Mouse (Mus musculus) myocyte (in vitro differentiated cells): Measurements from ENCODE around the gene Tmed6. TPM values are rescaled to one million over a fixed set of nuclear protein-coding genes. Genes with fewer than 3 reads are reported as not detected.

Experiments used
- H3K27me3 ChIP-seq: one replicate; pipeline ENCODE4 v1.6.1; 2011; ENCODE audit not compliant: control insufficient read depth, insufficient read depth, insufficient read length
- H3K36me3 ChIP-seq: one replicate; pipeline ENCODE4 v1.6.1; 2011; ENCODE audit not compliant: control insufficient read depth, insufficient read depth
- H3K4me2 ChIP-seq: one replicate; pipeline ENCODE4 v1.6.1; 2011; ENCODE audit warnings: low read depth, control low read depth
- H3K4me3 ChIP-seq: one replicate; pipeline ENCODE4 v1.5.1; 2011; ENCODE audit warnings: mild to moderate bottlenecking, control low read depth, moderate library complexity
- H3K79me2 ChIP-seq: one replicate; pipeline ENCODE4 v1.6.1; 2011; ENCODE audit not compliant: control insufficient read depth, insufficient read depth
- H3ac ChIP-seq: one replicate; pipeline ENCODE4 v1.6.1; 2011; ENCODE audit not compliant: control insufficient read depth, insufficient read length
- CEBPB ChIP-seq: IDR thresholded peaks from 2 replicates; pipeline ENCODE4 v1.6.1; 2011; ENCODE audit warnings: mild to moderate bottlenecking, moderate library complexity; ENCODE audit not compliant: poor library complexity, insufficient read depth, severe bottlenecking
- E2F4 ChIP-seq: IDR thresholded peaks from one replicate; pipeline ENCODE4 v1.6.1; 2011; ENCODE audit warnings: mild to moderate bottlenecking, control low read depth, moderate library complexity; ENCODE audit not compliant: insufficient read depth
- MAX ChIP-seq: IDR thresholded peaks from one replicate; pipeline ENCODE4 v1.6.1; 2011; ENCODE audit warnings: low read depth, mild to moderate bottlenecking, control low read depth
- MYOD1 ChIP-seq, 3 experiments: IDR thresholded peaks; one replicate each; pipeline ENCODE4 v1.6.1; 2011; ENCODE audit warnings: control low read depth in 2 of 3, low read depth in 2 of 3, mild to moderate bottlenecking in 2 of 3, moderate library complexity in 1 of 3; ENCODE audit not compliant: insufficient read length in 2 of 3, control insufficient read depth in 1 of 3
- MYOG ChIP-seq, 3 experiments: IDR thresholded peaks; one replicate each; pipeline ENCODE4 v1.6.1; 2011; ENCODE audit warnings: control low read depth in 2 of 3, low read depth in 2 of 3, mild to moderate bottlenecking in 2 of 3; ENCODE audit not compliant: insufficient read length in 2 of 3, control insufficient read depth in 1 of 3, insufficient read depth in 1 of 3
- POLR2A ChIP-seq: IDR thresholded peaks from one replicate; pipeline ENCODE4 v1.6.1; 2011; ENCODE audit warnings: low read depth, mild to moderate bottlenecking, control low read depth, moderate library complexity; ENCODE audit not compliant: insufficient read length
- POLR2AphosphoS2 ChIP-seq: IDR thresholded peaks from one replicate; pipeline ENCODE4 v1.6.1; 2011; ENCODE audit warnings: low read depth, control low read depth; ENCODE audit not compliant: insufficient read length
- REST ChIP-seq: IDR thresholded peaks from one replicate; pipeline ENCODE4 v1.6.1; 2011; ENCODE audit warnings: mild to moderate bottlenecking, control low read depth, moderate library complexity; ENCODE audit not compliant: insufficient read depth, insufficient read length
- SRF ChIP-seq: IDR thresholded peaks from one replicate; pipeline ENCODE4 v1.6.1; 2011; ENCODE audit warnings: low read depth; ENCODE audit not compliant: control insufficient read depth, insufficient read length
- TCF12 ChIP-seq: IDR thresholded peaks from one replicate; pipeline ENCODE4 v1.6.1; 2011; ENCODE audit warnings: mild to moderate bottlenecking, control low read depth; ENCODE audit not compliant: poor library complexity, insufficient read depth, severe bottlenecking
- TCF3 ChIP-seq: IDR thresholded peaks from one replicate; pipeline ENCODE4 v1.6.1; 2011; ENCODE audit warnings: low read depth, control low read depth; ENCODE audit not compliant: insufficient read length
- USF1 ChIP-seq: IDR thresholded peaks from one replicate; pipeline ENCODE4 v1.6.1; 2011; ENCODE audit warnings: low read depth, mild to moderate bottlenecking, control low read depth, moderate library complexity
- polyA plus RNA-seq: library from polyadenylated mRNA; unstranded; fragments of >200 nt; fragmentation: generic; extraction: Trizol; gene quantifications from one replicate; pipeline ENCODE4 v1.2.1, GENCODE M21; 2012; ENCODE audit warnings: missing spikeins

Gene Tmed6
- not detected for polyA plus RNA-seq

DNA sequence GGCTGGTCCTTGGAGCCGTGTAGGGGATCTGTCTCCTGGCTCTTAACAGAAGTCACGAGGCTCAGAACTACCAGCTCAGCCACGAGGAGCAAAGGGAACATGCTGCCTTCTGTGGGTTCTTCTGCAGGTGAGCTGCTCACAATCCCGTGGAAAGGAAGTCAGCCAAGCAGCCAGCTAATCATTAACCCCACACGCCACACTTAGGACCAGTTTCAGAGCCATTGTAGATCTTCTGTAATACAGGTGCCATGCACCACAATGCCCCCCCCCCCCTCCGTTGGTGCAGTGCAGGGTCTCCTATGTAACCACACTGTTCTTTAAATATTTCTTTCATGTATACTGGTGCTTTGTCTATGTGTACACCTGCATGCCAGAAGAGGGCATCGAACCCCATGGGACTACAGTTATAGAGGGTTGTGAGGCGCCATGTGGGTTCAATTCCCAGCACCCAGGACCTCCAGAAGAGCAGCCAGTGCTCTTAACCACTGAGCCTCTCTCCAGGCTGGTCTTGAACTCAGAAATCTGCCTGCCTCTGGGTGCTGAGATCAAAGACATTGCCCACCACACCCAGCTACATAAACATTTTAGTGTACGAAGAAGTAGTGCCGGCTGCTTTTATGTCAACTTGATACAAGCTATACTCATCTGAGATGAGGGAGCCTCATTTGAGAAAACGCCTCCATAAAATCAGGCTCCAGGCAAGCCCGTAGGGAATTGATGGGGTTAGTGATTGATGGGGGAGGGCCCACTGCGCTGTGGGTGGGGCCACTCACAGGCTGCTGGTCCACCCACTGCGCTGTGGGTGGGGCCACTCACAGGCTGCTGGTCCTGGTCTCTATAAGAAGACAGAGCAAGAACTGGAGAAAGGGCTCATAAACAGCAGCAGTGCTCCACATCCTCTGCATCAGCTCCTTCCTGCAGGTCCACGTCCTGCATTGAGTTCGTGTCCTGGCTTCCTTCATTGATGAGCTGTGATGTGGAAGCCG lies at the start of gene Tmed6:
TSS of gene Tmed6 (minus strand) at position 134 of the 986 bp plus-strand sequence.
- Histone ChIP-seq H3K36me3 (peaks cover 4% of the 10 kb centered on the region), H3K4me2 (no peak within 1 kb of the TSS), H3K79me2 (no peaks in the 10 kb centered on the region), H3K4me3 (no peak within 1 kb of the TSS), H3K27me3 (no peaks in the 10 kb centered on the region), H3ac (no peak within 1 kb of the TSS)
- TF ChIP-seq MYOD1 (IDR thresholded peaks at IDR 0.05; ENCODE audit: control insufficient read depth in 1 of 3, insufficient read length in 2 of 3, low read depth in 2 of 3) (no peak), MYOG (IDR thresholded peaks at IDR 0.05; ENCODE audit: control insufficient read depth in 1 of 3, insufficient read depth in 1 of 3, insufficient read length in 2 of 3, low read depth in 2 of 3) (no peak), CEBPB (no peak), SRF (no peak), POLR2AphosphoS2 (no peak), MAX (no peak)

DNA sequence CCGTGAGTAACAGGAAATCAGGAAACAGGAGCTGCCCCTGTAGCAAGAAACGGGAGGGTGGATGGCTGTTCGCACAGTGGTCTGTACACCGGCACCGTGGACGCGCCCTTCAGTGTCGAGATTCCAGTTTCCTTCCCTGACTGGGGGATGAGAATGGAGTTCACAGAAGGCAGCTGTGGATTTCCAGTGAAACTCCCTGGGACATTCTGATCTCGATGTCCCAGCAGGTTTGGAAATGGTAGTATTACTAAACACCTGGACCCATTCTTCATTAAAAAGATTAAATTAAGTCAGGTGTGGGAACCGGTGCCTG lies 49.5 kb upstream of the Tmed6 start:
- no peak for TF ChIP-seq SRF
- TF ChIP-seq POLR2A = no peak
- TF ChIP-seq USF1 = no peak
- no peak for TF ChIP-seq TCF3
- peak overlapping the region; percentile 96 for H3K4me2 ChIP-seq
- no peaks in the 10 kb centered on the region for H3K79me2 ChIP-seq
- H3ac ChIP-seq = peak overlapping the region; percentile 7
- H3K4me3 ChIP-seq = peak overlapping the region; percentile 29
- no peaks in the 10 kb centered on the region for H3K27me3 ChIP-seq
- no peaks in the 10 kb centered on the region for H3K36me3 ChIP-seq

DNA sequence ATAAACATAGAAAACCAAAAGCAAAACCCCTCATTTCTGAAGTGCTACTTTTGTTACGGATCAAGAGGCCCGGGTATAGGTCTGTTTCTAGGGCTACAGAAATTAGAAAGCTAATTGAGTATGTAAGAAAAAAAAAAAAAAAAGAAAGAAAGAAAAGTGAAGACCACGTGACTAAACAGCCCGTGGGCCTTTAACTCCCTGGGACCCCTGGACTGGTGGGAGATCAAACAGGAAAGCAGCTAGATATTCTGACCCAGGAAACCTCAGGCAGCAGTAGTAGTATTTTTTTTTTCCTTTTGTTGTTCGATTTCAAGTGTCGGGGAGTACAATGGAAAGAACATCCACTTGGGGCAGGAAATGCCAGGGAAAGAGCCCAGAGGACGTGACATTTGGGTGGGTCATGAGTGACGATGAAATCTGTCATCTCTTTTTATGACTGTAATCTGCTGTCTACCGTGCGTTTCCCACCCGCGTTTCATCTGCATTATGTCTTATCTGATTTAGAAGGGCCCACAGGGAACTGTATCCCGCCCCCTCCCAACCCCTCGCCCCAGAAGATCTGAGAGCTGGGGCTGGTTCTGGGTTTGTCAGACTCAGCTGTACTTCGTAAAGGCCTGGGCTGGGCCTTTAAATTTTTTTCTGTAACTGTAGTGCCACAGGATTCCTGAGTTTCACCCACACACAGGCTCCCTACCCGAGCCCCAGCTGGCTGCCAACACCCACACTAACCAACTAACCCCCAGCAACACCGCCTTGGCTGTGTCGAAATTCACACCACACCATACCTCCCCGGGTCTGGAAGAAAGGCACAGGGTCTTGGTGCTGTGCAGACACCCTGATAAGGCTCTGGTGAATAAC lies 48.9 kb upstream of the Tmed6 start:
- H3K4me3 ChIP-seq = peak overlapping the region; percentile 29

DNA sequence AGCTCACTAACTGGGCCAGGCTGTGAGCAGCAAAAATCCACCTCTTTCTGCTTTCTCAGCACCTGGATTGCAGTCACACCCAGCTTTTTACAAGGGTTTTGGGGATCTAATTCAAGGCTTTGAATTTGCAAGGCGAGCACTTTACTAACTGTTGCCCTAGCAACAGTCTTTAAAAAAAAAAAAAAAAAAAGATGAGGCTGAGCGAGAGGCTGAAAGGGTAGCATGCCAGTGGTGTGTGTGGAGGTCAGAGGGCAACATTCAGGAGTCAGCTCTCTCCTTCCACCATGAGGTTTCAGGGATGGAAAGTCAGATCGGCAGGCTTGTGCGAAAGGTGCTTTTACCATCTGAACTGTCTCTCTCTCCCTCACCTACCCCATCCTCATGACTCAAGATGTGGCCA lies 47.8 kb upstream of the Tmed6 start:
- no peak for TF ChIP-seq MYOG (IDR thresholded peaks at IDR 0.05; ENCODE audit: control insufficient read depth in 1 of 3, insufficient read depth in 1 of 3, insufficient read length in 2 of 3, low read depth in 2 of 3)
- TF ChIP-seq E2F4 = no peak
- no peak for TF ChIP-seq REST
- no peak for TF ChIP-seq TCF3
- no peak for TF ChIP-seq TCF12
- TF ChIP-seq USF1 = no peak
- TF ChIP-seq SRF = no peak
- no peak for TF ChIP-seq POLR2A
- TF ChIP-seq MYOD1 (IDR thresholded peaks at IDR 0.05; ENCODE audit: control insufficient read depth in 1 of 3, insufficient read length in 2 of 3, low read depth in 2 of 3) = no peak
- no peak for TF ChIP-seq POLR2AphosphoS2
- no peak for TF ChIP-seq MAX
- no peak for TF ChIP-seq CEBPB
- Histone ChIP-seq H3K27me3 (no peaks in the 10 kb centered on the region), H3ac (no peak overlapping the region), H3K4me3 (no peak overlapping the region), H3K79me2 (no peaks in the 10 kb centered on the region), H3K4me2 (no peak overlapping the region), H3K36me3 (no peaks in the 10 kb centered on the region)

More for the DNA sequence above, 48.9 kb upstream of the Tmed6 start:
- Histone ChIP-seq H3K79me2 (no peaks in the 10 kb centered on the region), H3K27me3 (no peaks in the 10 kb centered on the region), H3ac (peak overlapping the region; percentile 7), H3K36me3 (no peaks in the 10 kb centered on the region), H3K4me2 (peak overlapping the region; percentile 96)
- TF ChIP-seq SRF (no peak), USF1 (peak; percentile 73), REST (no peak), POLR2AphosphoS2 (no peak), E2F4 (no peak), MAX (no peak), POLR2A (peak; percentile 61), TCF12 (peak; percentile 24), MYOD1 (IDR thresholded peaks at IDR 0.05; ENCODE audit: control insufficient read depth in 1 of 3, insufficient read length in 2 of 3, low read depth in 2 of 3) (peak in 2 of 3 experiments; percentile 40 to 73), MYOG (IDR thresholded peaks at IDR 0.05; ENCODE audit: control insufficient read depth in 1 of 3, insufficient read depth in 1 of 3, insufficient read length in 2 of 3, low read depth in 2 of 3) (peak in 1 of 3 experiments; percentile 70), CEBPB (peak; percentile 77; the same call in 1 of the 2 replicates), TCF3 (peak; percentile 20)
